Mouse (Mus musculus) G1E-ER4 (cell line): ENCODE measurements around the gene Znfx1. TPM values are rescaled to one million over a fixed set of nuclear protein-coding genes. Genes with fewer than 3 reads are reported as not detected.

Experiments used
- GATA1 ChIP-seq: IDR thresholded peaks from one replicate; pipeline ENCODE4 v1.8.0; 2012; ENCODE audit warnings: low read length, inconsistent platforms
- polyA plus RNA-seq: library from polyadenylated mRNA; stranded (reverse); fragments of >175 nt; gene quantifications from 2 replicates; pipeline ENCODE4 v1.2.3, GENCODE M21; 2012

Gene Znfx1
- polyA plus RNA-seq, 1 experiment: 2.8 TPM

- no peak for TF ChIP-seq GATA1
Observed at GRCm38 (mm10) chr2:167078486-167078885, 15.7 kb upstream of the Znfx1 start.

GRCm38 (mm10) chr2:167077199-167077962, 14.6 kb upstream of the Znfx1 start:
- TF ChIP-seq GATA1: no peak

GRCm38 (mm10) chr2:167076759-167077158, 13.9 kb upstream of the Znfx1 start:
- TF ChIP-seq GATA1: no peak

- no peak for TF ChIP-seq GATA1
Observed at GRCm38 (mm10) chr2:167076352-167076751, 13.5 kb upstream of the Znfx1 start.

GRCm38 (mm10) chr2:167074587-167074986, 11.8 kb upstream of the Znfx1 start:
- no peak for TF ChIP-seq GATA1

GRCm38 (mm10) chr2:167071641-167072601, 9.1 kb upstream of the Znfx1 start:
- no peak for TF ChIP-seq GATA1

- no peak for TF ChIP-seq GATA1
Observed at GRCm38 (mm10) chr2:167071266-167071640, 8.4 kb upstream of the Znfx1 start.

- TF ChIP-seq GATA1: no peak
Observed at GRCm38 (mm10) chr2:167070341-167070740, 7.5 kb upstream of the Znfx1 start.

GRCm38 (mm10) chr2:167067575-167067974, 4.8 kb upstream of the Znfx1 start:
- TF ChIP-seq GATA1: no peak

GRCm38 (mm10) chr2:167066528-167067516, 4.0 kb upstream of the Znfx1 start:
- TF ChIP-seq GATA1: no peak

GRCm38 (mm10) chr2:167066031-167066430, 3.2 kb upstream of the Znfx1 start:
- no peak for TF ChIP-seq GATA1

GRCm38 (mm10) chr2:167064601-167065295, 1.9 kb upstream of the Znfx1 start:
- TF ChIP-seq GATA1: no peak

GRCm38 (mm10) chr2:167063906-167064496, 1.2 kb upstream of the Znfx1 start:
- no peak for TF ChIP-seq GATA1

- TF ChIP-seq GATA1: no peak
Observed at GRCm38 (mm10) chr2:167062497-167062911, 311 bp downstream of the Znfx1 start.

GRCm38 (mm10) chr2:167061381-167062034, 1.3 kb downstream of the Znfx1 start:
- TF ChIP-seq GATA1: no peak
